Mouse (Mus musculus) neural tube, embryonic 12.5 days (tissue): ENCODE results near the gene Slc44a5. TPM values are rescaled to one million over a fixed set of nuclear protein-coding genes. Genes with fewer than 3 reads are reported as not detected.
A peak's percentile ranks its signal among the peaks of the same experiment; 100 is the strongest.

ENCODE experiments used
- ATAC-seq: fragments of 200-750 bp; cut with Nextera tagmentation; 2 replicates; pipeline ENCODE4 v1.8.0; 2017; ENCODE audit warnings: low read depth, mild to moderate bottlenecking, moderate TSS enrichment, moderate library complexity; ENCODE audit not compliant: low FRiP score
- H3K27ac ChIP-seq: fragments of 300-500 bp; sonication (generic); 2 replicates; pipeline ENCODE4 v1.5.1; 2016
- H3K27me3 ChIP-seq: fragments of 300-500 bp; sonication (generic); replicated peaks from 2 replicates; pipeline ENCODE4 v1.6.1; 2016; ENCODE audit warnings: mild to moderate bottlenecking
- H3K36me3 ChIP-seq: fragments of 300-500 bp; sonication (generic); 2 replicates; pipeline ENCODE4 v1.6.1; 2016; ENCODE audit warnings: mild to moderate bottlenecking
- H3K4me1 ChIP-seq: fragments of 300-500 bp; sonication (generic); 2 replicates; pipeline ENCODE4 v1.6.1; 2016
- H3K4me2 ChIP-seq: fragments of 300-500 bp; sonication (generic); replicated peaks from 2 replicates; pipeline ENCODE4 v1.6.1; 2016; ENCODE audit warnings: mild to moderate bottlenecking
- H3K4me3 ChIP-seq: fragments of 300-500 bp; sonication (generic); 2 replicates; pipeline ENCODE4 v1.5.1; 2016
- H3K9ac ChIP-seq: fragments of 300-500 bp; sonication (generic); 2 replicates; pipeline ENCODE4 v1.6.1; 2016; ENCODE audit warnings: mild to moderate bottlenecking
- H3K9me3 ChIP-seq: fragments of 300-500 bp; sonication (generic); 2 replicates; pipeline ENCODE4 v1.6.1; 2016; ENCODE audit warnings: mild to moderate bottlenecking
- WGBS: fragments of 180-500 bp; shearing (Covaris S2); methylation state at CpG from one replicate; pipeline ENCODE4 v1.1.7; 2016; 5-methylcytosine and 5-hydroxymethylcytosine counted together
- polyA plus RNA-seq: library from polyadenylated mRNA; unstranded; fragments of >200 nt; fragmentation: Nextera tagmentation; extraction: Ambion mirVana; gene quantifications from 2 replicates; pipeline ENCODE4 v1.2.1, GENCODE M21; 2016

Gene Slc44a5
- polyA plus RNA-seq, 1 experiment from 2014 or later: 3.8 TPM

DNA sequence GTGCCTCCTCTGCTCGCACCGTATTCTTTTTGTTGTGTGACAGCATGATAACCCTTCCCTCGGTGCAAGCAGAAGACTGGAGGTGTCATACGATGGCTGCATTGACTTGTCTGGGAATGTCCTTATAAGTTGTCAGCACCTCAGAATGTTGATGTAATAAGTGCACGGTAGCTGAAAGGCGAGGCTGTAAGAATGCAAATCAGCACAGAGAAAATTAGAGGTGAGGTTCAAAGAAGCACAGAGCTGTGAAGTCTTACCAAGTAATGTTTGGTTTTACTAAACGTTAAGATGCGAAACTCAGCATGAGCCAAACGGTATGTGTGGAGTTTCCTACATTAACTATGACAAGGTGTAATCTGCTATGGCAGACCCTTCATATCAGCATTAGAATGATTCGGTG, 102.5 kb downstream of the Slc44a5 start:
- Histone ChIP-seq H3K4me3 (no peak overlapping the region), H3K9me3 (no peaks in the 10 kb centered on the region), H3K27ac (no peak overlapping the region), H3K27me3 (no peaks in the 10 kb centered on the region), H3K36me3 (no peaks in the 10 kb centered on the region), H3K4me1 (no peaks in the 10 kb centered on the region), H3K4me2 (no peak overlapping the region), H3K9ac (no peak overlapping the region)
- 93% methylated on average over 10 of the region's 10 CpGs for WGBS
- ATAC-seq: no peak

DNA sequence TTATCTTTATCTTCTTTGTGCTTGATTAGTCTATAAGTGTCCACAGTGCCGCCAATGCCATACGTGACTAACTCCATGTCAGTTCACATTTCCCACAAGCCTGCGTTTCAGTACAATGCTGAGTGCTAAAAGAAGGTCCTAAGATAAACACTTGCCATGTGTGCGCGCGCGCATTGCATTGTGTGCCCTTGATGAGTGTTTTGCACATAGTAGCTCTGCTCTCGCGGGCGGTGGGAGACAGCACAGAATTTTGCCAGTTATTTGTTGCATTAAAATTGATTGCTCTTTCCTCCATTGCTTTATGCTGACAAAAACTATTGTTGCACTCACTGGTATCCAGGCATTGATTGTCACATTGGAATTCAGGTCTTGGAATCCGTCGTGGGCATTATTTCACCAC, 108.5 kb downstream of the Slc44a5 start:
- Histone ChIP-seq H3K27ac (no peak overlapping the region), H3K27me3 (no peaks in the 10 kb centered on the region), H3K4me3 (no peak overlapping the region), H3K9ac (no peak overlapping the region), H3K4me1 (no peaks in the 10 kb centered on the region), H3K4me2 (peak overlapping the region; percentile 29), H3K9me3 (no peaks in the 10 kb centered on the region), H3K36me3 (no peaks in the 10 kb centered on the region)
- 41% methylated on average over 12 of the region's 12 CpGs for WGBS
- no peak for ATAC-seq

DNA sequence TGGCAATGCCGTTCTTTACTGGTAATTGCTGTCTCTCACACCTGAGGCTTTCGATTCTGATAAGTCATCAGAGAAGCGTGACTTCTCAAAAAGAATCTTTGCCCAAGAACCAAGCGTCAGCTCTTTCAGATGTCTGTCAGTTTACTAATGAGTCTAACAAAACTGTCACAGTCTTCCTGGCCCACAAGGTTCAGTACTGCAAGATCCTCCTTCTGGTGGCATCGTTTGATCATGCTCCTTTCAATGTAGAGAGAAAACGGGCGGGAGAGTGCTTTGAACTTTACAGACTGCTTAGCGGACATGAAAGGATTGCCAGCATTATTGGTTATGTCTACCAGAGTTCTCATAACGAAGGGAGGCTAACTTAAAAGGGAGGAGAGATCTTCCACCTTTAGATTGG, 109.0 kb downstream of the Slc44a5 start:
- ATAC-seq: 0 out of 2 replicates have a peak, but pooled peaks have one; percentile 21

GRCm38 (mm10) chr3:154082961-154083360, 109.7 kb downstream of the Slc44a5 start:
- H3K9ac ChIP-seq: no peak overlapping the region
- no peak overlapping the region for H3K4me2 ChIP-seq
- H3K9me3 ChIP-seq: no peaks in the 10 kb centered on the region
- no peak overlapping the region for H3K4me3 ChIP-seq
- H3K27ac ChIP-seq: no peak overlapping the region
- H3K4me1 ChIP-seq: no peaks in the 10 kb centered on the region
- no peaks in the 10 kb centered on the region for H3K36me3 ChIP-seq
- no peaks in the 10 kb centered on the region for H3K27me3 ChIP-seq
- WGBS: 68% methylated on average over 7 of the region's 7 CpGs
- ATAC-seq: no peak

More for the DNA sequence above, 109.0 kb downstream of the Slc44a5 start:
- Histone ChIP-seq H3K36me3 (no peaks in the 10 kb centered on the region), H3K9ac (no peak overlapping the region), H3K27ac (no peak overlapping the region), H3K4me1 (no peaks in the 10 kb centered on the region), H3K9me3 (no peaks in the 10 kb centered on the region), H3K27me3 (no peaks in the 10 kb centered on the region), H3K4me2 (peak overlapping the region; percentile 29; the same call in 1 of the 2 replicates), H3K4me3 (no peak overlapping the region)
- 33% methylated on average over 9 of the region's 9 CpGs for WGBS

DNA sequence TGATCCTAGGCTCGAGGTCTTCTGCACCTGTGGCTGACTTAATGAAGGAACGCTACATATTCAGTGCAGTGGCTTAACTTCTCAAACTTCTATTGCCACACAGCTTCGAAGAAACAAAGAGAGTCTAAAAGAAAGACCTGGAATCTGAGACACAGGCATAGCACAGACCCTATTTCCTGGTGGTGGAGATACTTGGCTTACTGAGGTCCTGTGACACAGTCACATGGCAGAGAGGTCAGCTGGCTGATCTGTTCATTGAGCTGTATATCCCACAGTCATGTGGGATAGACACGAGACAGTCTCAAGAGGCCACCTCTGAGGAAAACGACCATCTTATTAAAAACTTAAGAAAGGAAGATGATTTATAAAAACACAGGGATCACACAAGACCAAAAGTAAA, 116.8 kb downstream of the Slc44a5 start:
- no peaks in the 10 kb centered on the region; the same call in 1 of the 2 replicates for H3K4me1 ChIP-seq
- WGBS: 81% methylated on average over 5 of the region's 5 CpGs
- H3K27ac ChIP-seq: no peak overlapping the region
- H3K4me3 ChIP-seq: no peak overlapping the region
- no peaks in the 10 kb centered on the region for H3K9me3 ChIP-seq
- H3K9ac ChIP-seq: no peak overlapping the region
- ATAC-seq: no peak
- H3K27me3 ChIP-seq: no peaks in the 10 kb centered on the region
- H3K4me2 ChIP-seq: no peak overlapping the region
- no peaks in the 10 kb centered on the region for H3K36me3 ChIP-seq

DNA sequence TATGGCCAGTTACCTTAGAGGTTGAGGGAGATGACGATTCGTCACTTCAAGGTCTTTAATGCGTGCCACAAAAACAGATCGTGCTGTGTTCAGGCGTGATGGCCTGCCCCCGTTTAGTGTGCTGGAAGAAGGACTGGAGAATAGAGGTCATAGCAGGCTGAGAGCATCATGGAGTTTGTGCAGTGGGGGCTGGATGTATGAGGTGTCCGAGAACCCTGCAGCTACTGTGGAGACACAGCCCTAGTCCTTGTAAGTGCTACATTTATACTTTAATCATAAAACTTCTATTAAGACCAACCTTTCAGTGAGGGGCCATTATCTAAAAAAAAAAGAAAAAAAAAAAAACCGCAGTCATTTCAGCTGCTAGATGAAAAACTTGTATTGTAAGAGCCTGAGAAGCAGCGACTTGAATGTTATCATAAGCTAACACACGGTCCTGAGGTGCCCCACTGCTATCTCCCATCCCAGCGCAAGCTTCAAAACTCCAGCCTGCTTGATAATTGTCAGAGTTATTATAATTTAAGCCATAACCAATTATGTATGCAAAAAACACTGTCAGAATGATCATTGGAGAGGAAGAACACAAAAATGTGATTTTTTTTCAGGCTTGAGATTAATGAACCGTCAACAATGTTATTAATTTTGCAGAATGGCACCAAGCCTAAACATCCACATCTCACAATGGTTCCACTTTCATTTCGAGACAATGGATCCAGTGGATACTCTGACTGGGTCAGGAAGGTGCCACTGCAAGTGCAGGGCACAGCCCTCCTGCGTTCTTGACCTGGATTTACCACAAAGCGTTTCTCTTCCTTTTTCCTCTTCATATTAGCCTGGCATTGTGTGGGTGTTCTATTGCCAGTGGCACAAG, 118.5 kb downstream of the Slc44a5 start:
- no peak overlapping the region for H3K9ac ChIP-seq
- H3K9me3 ChIP-seq: no peaks in the 10 kb centered on the region
- no peaks in the 10 kb centered on the region for H3K27me3 ChIP-seq
- WGBS: 75% methylated on average over 15 of the region's 15 CpGs
- H3K4me1 ChIP-seq: no peaks in the 10 kb centered on the region; the same call in 1 of the 2 replicates
- H3K4me3 ChIP-seq: no peak overlapping the region
- no peaks in the 10 kb centered on the region for H3K36me3 ChIP-seq
- H3K4me2 ChIP-seq: no peak overlapping the region
- 0 out of 2 replicates have a peak, but pooled peaks have one; percentile 18 for ATAC-seq
- no peak overlapping the region for H3K27ac ChIP-seq

DNA sequence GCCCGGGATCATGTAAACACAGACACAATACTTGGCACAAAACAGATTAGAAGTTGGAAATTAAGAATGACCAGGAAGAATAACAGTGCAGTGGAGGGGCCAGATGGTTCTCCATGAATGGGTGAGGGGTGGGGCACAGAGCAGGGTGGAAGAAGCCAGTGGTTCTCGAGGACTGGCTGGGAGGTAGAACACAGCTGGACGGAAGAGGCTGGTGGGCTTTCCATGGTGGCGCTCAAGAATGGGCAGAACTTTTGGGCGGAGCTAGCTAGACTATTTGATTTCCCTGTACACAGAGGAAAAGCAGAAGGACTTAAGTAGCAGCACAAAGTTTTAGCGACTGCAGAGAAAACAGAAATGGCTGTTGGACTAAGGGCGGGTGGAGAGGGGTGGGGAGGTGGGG, 119.2 kb downstream of the Slc44a5 start:
- Histone ChIP-seq H3K27me3 (no peaks in the 10 kb centered on the region), H3K9me3 (no peaks in the 10 kb centered on the region), H3K9ac (no peak overlapping the region), H3K4me1 (no peaks in the 10 kb centered on the region; the same call in 1 of the 2 replicates), H3K36me3 (no peaks in the 10 kb centered on the region), H3K4me2 (no peak overlapping the region), H3K27ac (no peak overlapping the region), H3K4me3 (no peak overlapping the region)
- WGBS: 59% methylated on average over 7 of the region's 7 CpGs
- 0 out of 2 replicates have a peak, but pooled peaks have one; percentile 46 for ATAC-seq

- no peak overlapping the region for H3K9ac ChIP-seq
- no peaks in the 10 kb centered on the region for H3K36me3 ChIP-seq
- 72% methylated on average over 8 of the region's 8 CpGs for WGBS
- H3K27ac ChIP-seq: no peak overlapping the region
- ATAC-seq: no peak
- no peak overlapping the region for H3K4me2 ChIP-seq
- H3K4me1 ChIP-seq: no peaks in the 10 kb centered on the region; the same call in 1 of the 2 replicates
- no peaks in the 10 kb centered on the region for H3K27me3 ChIP-seq
- H3K9me3 ChIP-seq: no peaks in the 10 kb centered on the region
- H3K4me3 ChIP-seq: no peak overlapping the region
Measured at GRCm38 (mm10) chr3:154093745-154094322, 120.6 kb downstream of the Slc44a5 start.

- Histone ChIP-seq H3K27me3 (no peaks in the 10 kb centered on the region), H3K4me3 (no peak overlapping the region), H3K4me2 (no peak overlapping the region), H3K4me1 (no peaks in the 10 kb centered on the region), H3K9ac (no peak overlapping the region), H3K27ac (no peak overlapping the region), H3K36me3 (no peaks in the 10 kb centered on the region), H3K9me3 (no peaks in the 10 kb centered on the region)
- WGBS: 78% methylated on average over 9 of the region's 9 CpGs
- no peak for ATAC-seq
Measured at GRCm38 (mm10) chr3:154101671-154102070, 128.4 kb downstream of the Slc44a5 start.

DNA sequence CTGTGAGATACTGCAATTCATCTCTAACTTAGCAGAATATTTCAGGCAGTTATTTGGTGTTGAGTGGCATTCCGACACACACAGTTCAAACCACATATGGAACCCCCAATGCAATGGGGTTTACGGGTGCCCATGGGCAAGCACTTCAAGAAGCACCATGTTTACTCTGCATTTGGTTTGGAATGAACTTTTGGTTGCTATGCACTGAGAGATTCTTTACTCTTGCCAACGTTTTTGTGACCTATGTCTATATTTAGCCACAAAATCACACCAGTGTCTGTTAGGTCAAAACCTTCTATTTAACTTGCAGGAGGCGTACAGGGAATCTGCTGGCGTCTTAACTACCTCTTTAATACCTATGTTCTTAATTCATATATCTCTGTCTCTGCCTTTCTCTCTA, 137.3 kb downstream of the Slc44a5 start:
- no peak overlapping the region for H3K9ac ChIP-seq
- ATAC-seq: no peak
- H3K4me3 ChIP-seq: no peak overlapping the region
- H3K4me2 ChIP-seq: no peak overlapping the region
- H3K27me3 ChIP-seq: no peaks in the 10 kb centered on the region
- no peak overlapping the region for H3K27ac ChIP-seq
- no peaks in the 10 kb centered on the region for H3K36me3 ChIP-seq
- no peaks in the 10 kb centered on the region for H3K4me1 ChIP-seq
- 82% methylated on average over 5 of the region's 5 CpGs for WGBS
- H3K9me3 ChIP-seq: no peaks in the 10 kb centered on the region

DNA sequence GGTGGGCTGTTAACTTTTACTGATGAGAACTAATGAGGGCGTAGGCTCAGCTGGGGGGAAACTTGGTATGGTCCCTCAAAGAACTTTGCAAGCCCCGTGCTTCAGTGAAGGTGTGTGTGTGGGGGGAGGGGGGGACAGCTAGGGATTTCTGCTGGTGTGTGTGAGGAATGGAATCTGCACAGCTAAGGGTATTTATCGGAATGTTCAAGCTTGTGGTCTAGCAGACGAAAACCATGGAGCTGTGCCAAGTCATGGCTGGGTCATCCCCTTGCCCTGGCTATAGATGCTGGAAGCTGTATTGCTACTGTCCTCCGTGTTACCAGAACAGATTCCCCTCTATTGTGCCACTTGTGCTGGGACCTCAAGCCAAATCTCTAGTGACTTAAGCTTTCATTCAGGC, 138.0 kb downstream of the Slc44a5 start:
- Histone ChIP-seq H3K27ac (no peak overlapping the region), H3K4me2 (no peak overlapping the region), H3K9me3 (no peaks in the 10 kb centered on the region), H3K9ac (no peak overlapping the region), H3K4me1 (no peaks in the 10 kb centered on the region), H3K27me3 (no peaks in the 10 kb centered on the region), H3K4me3 (no peak overlapping the region), H3K36me3 (no peaks in the 10 kb centered on the region)
- WGBS: 83% methylated on average over 5 of the region's 5 CpGs
- no peak for ATAC-seq

DNA sequence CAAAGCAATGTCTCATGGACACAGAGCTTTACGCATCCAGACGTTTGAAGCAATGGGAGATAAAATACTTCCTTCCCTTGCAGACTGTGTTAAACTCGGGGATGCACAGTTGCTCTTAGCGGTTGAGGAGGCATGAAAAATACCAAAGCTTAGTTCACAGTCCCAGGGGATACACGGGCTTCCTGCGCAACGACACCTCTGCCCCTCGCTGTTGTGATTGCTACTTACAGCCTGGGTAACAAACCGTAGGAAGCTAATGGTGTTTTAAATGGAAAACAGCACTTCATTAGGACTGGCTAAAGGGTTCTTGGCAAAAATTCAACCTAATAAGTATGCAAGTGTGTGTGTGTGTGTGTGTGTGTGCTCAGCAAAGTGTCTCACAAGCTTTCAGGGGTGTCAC, 141.8 kb downstream of the Slc44a5 start:
- no peak overlapping the region for H3K4me2 ChIP-seq
- no peaks in the 10 kb centered on the region for H3K27me3 ChIP-seq
- H3K4me3 ChIP-seq: no peak overlapping the region
- ATAC-seq: peak; percentile 34; the same call in 1 of the 2 replicates
- no peaks in the 10 kb centered on the region for H3K9me3 ChIP-seq
- H3K9ac ChIP-seq: no peak overlapping the region
- H3K4me1 ChIP-seq: peaks cover 7% of the 10 kb centered on the region; the same call in 1 of the 2 replicates
- no peaks in the 10 kb centered on the region for H3K36me3 ChIP-seq
- 75% methylated on average over 9 of the region's 9 CpGs for WGBS
- no peak overlapping the region for H3K27ac ChIP-seq
